In genomic region chr16:11652686-11653366, GRCm38 (mm10) we compare ENCODE assay signal across 20 mouse cellular contexts.
A peak's percentile ranks its signal among the peaks of the same experiment; 100 is the strongest.
DNase-seq lines count a peak whose midpoint lies in the region; ATAC-seq and TF ChIP-seq lines count a peak whose summit lies in the region.
"Had no signal": no experiment of that assay in that cellular context is flagged by ENCODE, and none has a peak within 500 bp of the region (broad histone marks: within the 10 kb centered on the region; RNA-seq: fewer than 3 reads in every experiment).

No protein-coding gene starts in this region.

- H3K4me1 ChIP-seq in intestine, embryonic 16.5 days (ENCODE audit: control insufficient read depth, insufficient read depth, low read length): no peaks in the 10 kb centered on the region
- no peaks in the 10 kb centered on the region for H3K4me1 ChIP-seq in intestine, embryonic 15.5 days (replicated peaks)
- H3K4me1 ChIP-seq in CH12.LX (ENCODE audit: control insufficient read depth in 1 of 2, insufficient read depth in 2 of 2): peaks cover 28 to 87% of the 10 kb centered on the region in 2 experiments
- H3K4me1 ChIP-seq in intestine, postnatal 0 days (replicated peaks; ENCODE audit: control insufficient read depth, insufficient read depth, low read length): no peaks in the 10 kb centered on the region
- H3K4me1 ChIP-seq in small intestine, adult 2 months (ENCODE audit: control insufficient read depth, insufficient read depth, insufficient read length, low read length): peaks cover 10% of the 10 kb centered on the region; the same call in 1 of the 2 replicates
- peaks cover 10% of the 10 kb centered on the region; the same call in 1 of the 2 replicates for H3K4me1 ChIP-seq in heart, embryonic 12.5 days (replicated peaks)
- H3K4me1 ChIP-seq: embryonic facial prominence, embryonic 15.5 days; forebrain, embryonic 13.5 days; neural tube, embryonic 13.5 days had no signal

- H3K9ac ChIP-seq in intestine, embryonic 16.5 days (ENCODE audit: low read depth, low read length): no peak overlapping the region
- no peak overlapping the region for H3K9ac ChIP-seq in intestine, embryonic 15.5 days
- peak overlapping the region; percentile 8; the same call in 1 of the 2 replicates for H3K9ac ChIP-seq in CH12.LX (ENCODE audit: insufficient read depth, low read depth)
- no peak overlapping the region for H3K9ac ChIP-seq in intestine, postnatal 0 days (ENCODE audit: low read depth, low read length)
- H3K9ac ChIP-seq in heart, embryonic 12.5 days: no peak overlapping the region
- H3K9ac ChIP-seq: embryonic facial prominence, embryonic 15.5 days; forebrain, embryonic 13.5 days; liver, embryonic 13.5 days; neural tube, embryonic 13.5 days had no signal

- no peak overlapping the region for H3K4me3 ChIP-seq in intestine, embryonic 16.5 days (ENCODE audit: low read length)
- H3K4me3 ChIP-seq in intestine, embryonic 15.5 days (replicated peaks): no peak overlapping the region
- H3K4me3 ChIP-seq in CH12.LX (replicated peaks in 1 of 3; ENCODE audit: low read depth in 2 of 3, low read length in 2 of 3, poor library complexity in 1 of 3): peak overlapping the region in 1 of 3 experiments; percentile 5
- H3K4me3 ChIP-seq in intestine, postnatal 0 days (ENCODE audit: low read depth, low read length): no peak overlapping the region
- no peak overlapping the region for H3K4me3 ChIP-seq in small intestine, adult 2 months (ENCODE audit: low read depth, low read length)
- H3K4me3 ChIP-seq in heart, embryonic 12.5 days: no peak overlapping the region
- H3K4me3 ChIP-seq: embryonic facial prominence, embryonic 15.5 days; forebrain, embryonic 13.5 days; layer of hippocampus, adult 2 months; liver, embryonic 13.5 days; midbrain, embryonic 10.5 days; neural tube, embryonic 13.5 days had no signal

- no peaks in the 10 kb centered on the region for H3K36me3 ChIP-seq in intestine, embryonic 16.5 days (ENCODE audit: control insufficient read depth, insufficient read depth, low read length)
- no peaks in the 10 kb centered on the region for H3K36me3 ChIP-seq in intestine, embryonic 15.5 days
- H3K36me3 ChIP-seq in CH12.LX (replicated peaks in 1 of 2; ENCODE audit: control insufficient read depth in 1 of 2, insufficient read depth in 1 of 2, low read length in 1 of 2): no peaks in the 10 kb centered on the region
- no peaks in the 10 kb centered on the region for H3K36me3 ChIP-seq in intestine, postnatal 0 days (ENCODE audit: control insufficient read depth, insufficient read depth)
- H3K36me3 ChIP-seq in small intestine, adult 2 months (ENCODE audit: control insufficient read depth, insufficient read depth, low read length): no peaks in the 10 kb centered on the region
- H3K36me3 ChIP-seq in heart, embryonic 12.5 days: no peaks in the 10 kb centered on the region
- H3K36me3 ChIP-seq: embryonic facial prominence, embryonic 15.5 days; liver, embryonic 13.5 days; midbrain, embryonic 10.5 days; neural tube, embryonic 13.5 days had no signal

- ATAC-seq in intestine, embryonic 16.5 days: 0 out of 2 replicates have a peak, but pooled peaks have one; percentile 44
- ATAC-seq in intestine, embryonic 15.5 days: no peak
- peak; percentile 43 for ATAC-seq in intestine, postnatal 0 days
- ATAC-seq in erythroid progenitor cell, adult 5-6 weeks (replicated peaks; ENCODE audit: low FRiP score, poor library complexity, severe bottlenecking): no peak
- ATAC-seq in heart, embryonic 12.5 days (ENCODE audit: insufficient number of reproducible peaks, low FRiP score): no peak
- ATAC-seq: forebrain, embryonic 13.5 days; lung, postnatal 0 days had no signal

- H3K4me2 ChIP-seq in intestine, embryonic 16.5 days (ENCODE audit: low read depth, low read length): no peak overlapping the region
- H3K4me2 ChIP-seq in intestine, embryonic 15.5 days (replicated peaks): no peak overlapping the region
- peak overlapping the region; percentile 79 for H3K4me2 ChIP-seq in CH12.LX (ENCODE audit: insufficient read depth, low read depth, poor library complexity, severe bottlenecking)
- H3K4me2 ChIP-seq in intestine, postnatal 0 days (replicated peaks; ENCODE audit: low read depth): 0 out of 2 replicates have a peak overlapping the region, but pooled peaks have one; percentile 30
- no peak overlapping the region for H3K4me2 ChIP-seq in heart, embryonic 12.5 days
- H3K4me2 ChIP-seq: embryonic facial prominence, embryonic 15.5 days; forebrain, embryonic 13.5 days; liver, embryonic 13.5 days; neural tube, embryonic 13.5 days had no signal

- no peak for TF ChIP-seq RAD21 in CH12.LX (IDR thresholded peaks at IDR 0.05; ENCODE audit: low read depth, low read length)

- no peak overlapping the region for H3K27ac ChIP-seq in intestine, embryonic 16.5 days (ENCODE audit: low read length)
- H3K27ac ChIP-seq in intestine, embryonic 15.5 days: no peak overlapping the region
- peak overlapping the region; percentile 5; the same call in 1 of the 2 replicates for H3K27ac ChIP-seq in CH12.LX (ENCODE audit: insufficient read depth, low read depth)
- no peak overlapping the region; the same call in 1 of the 2 replicates for H3K27ac ChIP-seq in intestine, postnatal 0 days (ENCODE audit: low read depth, low read length)
- peak overlapping the region; percentile 64 for H3K27ac ChIP-seq in small intestine, adult 2 months (ENCODE audit: insufficient read depth, low read depth, low read length)
- no peak overlapping the region for H3K27ac ChIP-seq in heart, embryonic 12.5 days (ENCODE audit: poor library complexity, severe bottlenecking)
- H3K27ac ChIP-seq: embryonic facial prominence, embryonic 15.5 days; forebrain, embryonic 13.5 days; kidney, postnatal 0 days; layer of hippocampus, adult 2 months; liver, embryonic 13.5 days; midbrain, embryonic 10.5 days; neural tube, embryonic 13.5 days had no signal

- DNase-seq in CH12.LX (ENCODE audit: extremely low read depth): no peak
- DNase-seq in gastrocnemius, postnatal 4 days (ENCODE audit: low spot score in 2 of 2): no peak
- DNase-seq: cerebellum, adult 9-10 months; embryo, embryonic 11 days; kidney, adult 11 months; liver, embryonic 13.5 days; right cerebral cortex, postnatal 25 days had no signal

- no peak for TF ChIP-seq POLR2A in CH12.LX (IDR thresholded peaks at IDR 0.05; ENCODE audit: low read depth, low read length)
- no peak for TF ChIP-seq POLR2A in small intestine, adult 2 months (IDR thresholded peaks at IDR 0.05; ENCODE audit: low read depth, low read length)

- H3K9me3 ChIP-seq in intestine, embryonic 16.5 days (ENCODE audit: control insufficient read depth, low read length): no peaks in the 10 kb centered on the region
- no peaks in the 10 kb centered on the region for H3K9me3 ChIP-seq in intestine, embryonic 15.5 days
- H3K9me3 ChIP-seq in CH12.LX (replicated peaks; ENCODE audit: low read length): peaks cover 2% of the 10 kb centered on the region
- no peaks in the 10 kb centered on the region for H3K9me3 ChIP-seq in intestine, postnatal 0 days (ENCODE audit: control insufficient read depth)
- no peaks in the 10 kb centered on the region for H3K9me3 ChIP-seq in heart, embryonic 12.5 days (replicated peaks)
- H3K9me3 ChIP-seq: embryonic facial prominence, embryonic 15.5 days; forebrain, embryonic 13.5 days; liver, embryonic 13.5 days; midbrain, embryonic 10.5 days; neural tube, embryonic 13.5 days had no signal

- 80% methylated on average over 2 of the region's 2 CpGs for WGBS in intestine, embryonic 16.5 days
- WGBS in intestine, embryonic 15.5 days: 74% methylated on average over 2 of the region's 2 CpGs
- 57% methylated on average over 2 of the region's 2 CpGs for WGBS in intestine, postnatal 0 days
- WGBS in small intestine, adult 2 months: 29% methylated on average over 2 of the region's 2 CpGs
- WGBS in heart, embryonic 12.5 days: 68% methylated on average over 2 of the region's 2 CpGs

- no peaks in the 10 kb centered on the region for H3K79me2 ChIP-seq in CH12.LX (replicated peaks; ENCODE audit: control insufficient read depth, extremely low read depth, insufficient read depth, poor library complexity, severe bottlenecking)

- in situ Hi-C loops in CH12.LX (cut with MboI; ENCODE audit: low pct_ligation_motif_present, low pct_unique_long_range_greater_than_20kb, low sequenced_read_pairs): no loop called here

- dilution Hi-C loops in CH12.LX (cut with MboI; ENCODE audit: extremely low pct_ligation_motif_present, extremely low pct_unique_long_range_greater_than_20kb, low sequenced_read_pairs): no loop called here

- TF ChIP-seq CTCF in CH12.LX (conservative IDR thresholded peaks at IDR 0.05 in 1 of 2, IDR thresholded peaks at IDR 0.05 in 1 of 2; ENCODE audit: low read depth in 2 of 2, low read length in 2 of 2): no peak
- TF ChIP-seq CTCF in intestine, postnatal 0 days (IDR thresholded peaks at IDR 0.05; ENCODE audit: low read depth): no peak
- TF ChIP-seq CTCF in small intestine, adult 2 months (IDR thresholded peaks at IDR 0.05; ENCODE audit: extremely low read depth, insufficient read length, insufficient replicate concordance, low read depth, low read length): no peak

- H3K27me3 ChIP-seq in intestine, embryonic 16.5 days (replicated peaks; ENCODE audit: control insufficient read depth, insufficient read depth, low read length): no peaks in the 10 kb centered on the region
- H3K27me3 ChIP-seq in intestine, embryonic 15.5 days (replicated peaks): no peaks in the 10 kb centered on the region
- H3K27me3 ChIP-seq in CH12.LX (replicated peaks): no peaks in the 10 kb centered on the region
- H3K27me3 ChIP-seq in intestine, postnatal 0 days (replicated peaks; ENCODE audit: control insufficient read depth, insufficient read depth, low read length): no peaks in the 10 kb centered on the region
- H3K27me3 ChIP-seq in small intestine, adult 2 months (ENCODE audit: control insufficient read depth, insufficient read depth, low read length): no peaks in the 10 kb centered on the region
- no peaks in the 10 kb centered on the region for H3K27me3 ChIP-seq in heart, embryonic 12.5 days (replicated peaks)
- H3K27me3 ChIP-seq: embryonic facial prominence, embryonic 15.5 days; forebrain, embryonic 13.5 days; liver, embryonic 13.5 days; neural tube, embryonic 13.5 days had no signal

- peak; percentile 67 for TF ChIP-seq EP300 in CH12.LX (IDR thresholded peaks at IDR 0.05; ENCODE audit: low read length)

TF ChIP-seq in CH12.LX, 34 proteins besides CTCF, POLR2A, EP300 and RAD21 (continues in another document):
- TF ChIP-seq ETS1 (conservative IDR thresholded peaks at IDR 0.05; ENCODE audit: low read depth, low read length): peak; percentile 36; the same call in 1 of the 2 replicates
- peak; percentile 31; the same call in 1 of the 2 replicates for TF ChIP-seq MEF2A (IDR thresholded peaks at IDR 0.05; ENCODE audit: borderline replicate concordance, low read depth, low read length)
- TF ChIP-seq MAZ (IDR thresholded peaks at IDR 0.05; ENCODE audit: low read depth, low read length): no peak
- peak; percentile 12; the same call in 1 of the 2 replicates for TF ChIP-seq TCF12 (IDR thresholded peaks at IDR 0.05; ENCODE audit: low read depth, low read length)
- TF ChIP-seq MAX (IDR thresholded peaks at IDR 0.05; ENCODE audit: low read length): 0 out of 2 replicates have a peak, but pooled peaks have one; percentile 18
- no peak for TF ChIP-seq CHD1 (IDR thresholded peaks at IDR 0.05; ENCODE audit: low read depth, low read length)
- 0 out of 2 replicates have a peak, but pooled peaks have one; percentile 35 for TF ChIP-seq MXI1 (IDR thresholded peaks at IDR 0.05; ENCODE audit: low read depth, low read length)
- TF ChIP-seq ZNF384 (IDR thresholded peaks at IDR 0.05; ENCODE audit: low read depth, low read length): peak; percentile 34

Comparison
In these comparisons a context has a peak if more than half of its experiments do, and no peak if none do; other contexts are left out.
1. ATAC-seq: peak in intestine, embryonic 16.5 days (single experiment) and intestine, postnatal 0 days (single experiment); none in intestine, embryonic 15.5 days (single experiment), erythroid progenitor cell, adult 5-6 weeks (single experiment) and heart, embryonic 12.5 days (single experiment).
2. H3K4me2 ChIP-seq: peak in CH12.LX (single experiment) and intestine, postnatal 0 days (single experiment); none in intestine, embryonic 16.5 days (single experiment), intestine, embryonic 15.5 days (single experiment) and heart, embryonic 12.5 days (single experiment).
3. H3K27ac ChIP-seq: peak in CH12.LX (single experiment) and small intestine, adult 2 months (single experiment); none in intestine, embryonic 16.5 days (single experiment), intestine, embryonic 15.5 days (single experiment), intestine, postnatal 0 days (single experiment) and heart, embryonic 12.5 days (single experiment).